Mouse (Mus musculus) erythroblast, embryonic 14.5 days (primary cell): ENCODE results near the gene Rnf186.

Source experiments
- GATA1 ChIP-seq: IDR thresholded peaks from 2 replicates; pipeline ENCODE4 v1.6.1; 2012; ENCODE audit warnings: low read length, inconsistent platforms, mixed read lengths
- TAL1 ChIP-seq: IDR thresholded peaks from 3 replicates; pipeline ENCODE4 v1.6.1; 2012; ENCODE audit warnings: low read length, inconsistent platforms, mixed read lengths

GRCm38 (mm10) chr4:138968772-138969556 is 2.1 kb downstream of the Rnf186 start:
- no peak for TF ChIP-seq GATA1
- no peak for TF ChIP-seq TAL1
